Mouse (Mus musculus) midbrain, postnatal 0 days (tissue): ENCODE measurements around the gene Efcab11. TPM values are rescaled to one million over a fixed set of nuclear protein-coding genes. Genes with fewer than 3 reads are reported as not detected.

Experiments
- ATAC-seq: fragments of 200-750 bp; cut with Nextera tagmentation; 2 replicates; pipeline ENCODE4 v1.8.0; 2017; ENCODE audit warnings: moderate number of reproducible peaks, mild to moderate bottlenecking, moderate TSS enrichment, moderate library complexity; ENCODE audit not compliant: low FRiP score
- DNase-seq: peaks from one replicate; pipeline ENCODE4 v3.0.0-alpha.2; 2015; ENCODE audit warnings: low spot score
- H3K27ac ChIP-seq: fragments of 300-500 bp; sonication (generic); 2 replicates; pipeline ENCODE4 v1.5.1; 2014; ENCODE audit warnings: low read depth, mild to moderate bottlenecking, low read length, mixed read lengths
- H3K27me3 ChIP-seq: fragments of 300-500 bp; sonication (generic); 2 replicates; pipeline ENCODE4 v1.6.1; 2014; ENCODE audit warnings: low read length, control low read depth, mixed read lengths; ENCODE audit not compliant: insufficient read depth
- H3K36me3 ChIP-seq: fragments of 300-500 bp; sonication (generic); 2 replicates; pipeline ENCODE4 v1.6.1; 2014; ENCODE audit warnings: low read length, control low read depth, mixed read lengths; ENCODE audit not compliant: insufficient read depth
- H3K4me1 ChIP-seq: fragments of 300-500 bp; sonication (generic); 2 replicates; pipeline ENCODE4 v1.6.1; 2014; ENCODE audit warnings: mild to moderate bottlenecking, control low read depth, antibody characterized with exemption, low read length, mixed read lengths; ENCODE audit not compliant: insufficient read depth
- H3K4me2 ChIP-seq: fragments of 300-500 bp; sonication (generic); 2 replicates; pipeline ENCODE4 v1.6.1; 2014; ENCODE audit warnings: low read depth, mild to moderate bottlenecking, low read length, mixed read lengths; ENCODE audit not compliant: poor library complexity, severe bottlenecking
- H3K4me3 ChIP-seq: fragments of 300-500 bp; sonication (generic); 2 replicates; pipeline ENCODE4 v1.5.1; 2014; ENCODE audit warnings: low read depth, mild to moderate bottlenecking, low read length, moderate library complexity
- H3K9ac ChIP-seq: fragments of 300-500 bp; sonication (generic); replicated peaks from 2 replicates; pipeline ENCODE4 v1.6.1; 2014; ENCODE audit warnings: mild to moderate bottlenecking, low read length, moderate library complexity, mixed read lengths; ENCODE audit not compliant: poor library complexity, severe bottlenecking
- H3K9me3 ChIP-seq: fragments of 300-500 bp; sonication (generic); 2 replicates; pipeline ENCODE4 v1.6.1; 2016; ENCODE audit warnings: low read length, control low read depth
- CTCF ChIP-seq: IDR thresholded peaks from 2 replicates; pipeline ENCODE4 v1.5.1; 2016; ENCODE audit warnings: antibody characterized with exemption, mild to moderate bottlenecking
- WGBS: fragments of 180-500 bp; shearing (Covaris S2); extraction: QIAGEN DNeasy Blood & Tissue Kit; methylation state at CpG from one replicate; pipeline ENCODE4 v1.1.7; 2014; 5-methylcytosine and 5-hydroxymethylcytosine counted together
- polyA plus RNA-seq: library from polyadenylated mRNA; unstranded; fragments of >200 nt; fragmentation: Nextera tagmentation; extraction: Ambion mirVana; gene quantifications from 2 replicates; pipeline ENCODE4 v1.2.1, GENCODE M21; 2015
- total RNA-seq: library from RNA; depleted of rRNA; stranded (reverse); fragments of >200 nt; gene quantifications from 2 replicates; pipeline ENCODE4 v1.2.3, GENCODE M21; 2014; rRNA removed

Gene Efcab11
- total and polyA plus RNA-seq, 2 experiments from 2014 or later: 2.5 to 2.6 TPM

GRCm38 (mm10) chr12:99645418-99645817 is 238.8 kb downstream of the Efcab11 start:
- no peak overlapping the region for H3K4me2 ChIP-seq
- no peaks in the 10 kb centered on the region for H3K27me3 ChIP-seq
- no peak overlapping the region for H3K4me3 ChIP-seq
- peaks cover 6% of the 10 kb centered on the region; the same call in 1 of the 2 replicates for H3K9me3 ChIP-seq
- H3K27ac ChIP-seq: no peak overlapping the region
- no peak overlapping the region for H3K9ac ChIP-seq
- ATAC-seq (peak; percentile 80), DNase-seq (no peak)
- H3K4me1 ChIP-seq: peaks cover 2% of the 10 kb centered on the region; the same call in 1 of the 2 replicates
- no peak for TF ChIP-seq CTCF
- no peaks in the 10 kb centered on the region for H3K36me3 ChIP-seq
- WGBS: 98% methylated on average over 18 of the region's 18 CpGs

DNA sequence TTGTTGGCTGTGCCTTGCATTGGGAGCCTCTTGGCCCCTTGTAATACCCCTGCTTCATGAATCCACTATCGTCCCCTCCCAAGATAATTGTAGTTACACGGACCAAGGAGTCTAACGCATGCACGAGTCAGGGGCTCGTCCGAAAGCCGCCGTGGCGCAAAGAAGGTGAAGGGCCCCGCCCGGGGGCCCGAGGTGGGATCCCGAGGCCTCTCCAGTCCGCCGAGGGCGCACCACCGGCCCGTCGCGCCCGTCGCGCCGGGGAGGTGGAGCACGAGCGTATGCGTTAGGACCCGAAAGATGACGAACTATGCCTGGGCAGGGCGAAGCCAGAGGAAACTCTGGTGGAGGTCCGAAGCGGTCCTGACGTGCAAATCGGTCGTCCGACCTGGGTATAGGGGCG is 239.3 kb downstream of the Efcab11 start:
- H3K36me3 ChIP-seq: no peaks in the 10 kb centered on the region
- WGBS: 90% methylated on average over 37 of the region's 37 CpGs
- peaks cover 6% of the 10 kb centered on the region; the same call in 1 of the 2 replicates for H3K9me3 ChIP-seq
- H3K27me3 ChIP-seq: no peaks in the 10 kb centered on the region
- DNase-seq: no peak
- no peak overlapping the region for H3K4me3 ChIP-seq
- peak; percentile 90 for ATAC-seq
- no peak for TF ChIP-seq CTCF
- H3K4me1 ChIP-seq: peaks cover 6% of the 10 kb centered on the region; the same call in 1 of the 2 replicates
- no peak overlapping the region for H3K4me2 ChIP-seq
- H3K9ac ChIP-seq: no peak overlapping the region
- no peak overlapping the region for H3K27ac ChIP-seq

Other genes starting within 250 kb of the Efcab11 start
- gene Tdp1, start 78 bp upstream of the Efcab11 start, total RNA-seq: 16.1 and 19.0 TPM in 2 replicates
- 31.8 and 34.8 TPM in 2 replicates for gene Tdp1, start 78 bp upstream of the Efcab11 start, polyA plus RNA-seq
- gene Kcnk13, start 80.1 kb upstream of the Efcab11 start, total RNA-seq: 1.5 and 1.9 TPM in 2 replicates
- 1.3 and 1.4 TPM in 2 replicates for gene Kcnk13, start 80.1 kb upstream of the Efcab11 start, polyA plus RNA-seq
- gene Psmc1, start 225.7 kb upstream of the Efcab11 start, total RNA-seq: 95.3 and 124 TPM in 2 replicates
- 289 and 306 TPM in 2 replicates for gene Psmc1, start 225.7 kb upstream of the Efcab11 start, polyA plus RNA-seq